Mouse (Mus musculus) brain, embryonic 14.5 days (tissue): Measurements from ENCODE around the gene Dnajc24.

ENCODE experiments used
- CTCF ChIP-seq: fragments of 200-500 bp; IDR thresholded peaks from 2 replicates; pipeline ENCODE4 v1.5.1; 2012; ENCODE audit warnings: inconsistent platforms, mild to moderate bottlenecking, moderate library complexity, borderline replicate concordance; ENCODE audit not compliant: insufficient read depth, insufficient read length; ENCODE audit errors: extremely low read depth
- POLR2A ChIP-seq: fragments of 200-500 bp; IDR thresholded peaks from 2 replicates; pipeline ENCODE4 v1.6.1; 2012; ENCODE audit warnings: mild to moderate bottlenecking, inconsistent platforms, borderline replicate concordance; ENCODE audit not compliant: poor library complexity, insufficient read depth, insufficient read length, severe bottlenecking; ENCODE audit errors: extremely low read depth

DNA sequence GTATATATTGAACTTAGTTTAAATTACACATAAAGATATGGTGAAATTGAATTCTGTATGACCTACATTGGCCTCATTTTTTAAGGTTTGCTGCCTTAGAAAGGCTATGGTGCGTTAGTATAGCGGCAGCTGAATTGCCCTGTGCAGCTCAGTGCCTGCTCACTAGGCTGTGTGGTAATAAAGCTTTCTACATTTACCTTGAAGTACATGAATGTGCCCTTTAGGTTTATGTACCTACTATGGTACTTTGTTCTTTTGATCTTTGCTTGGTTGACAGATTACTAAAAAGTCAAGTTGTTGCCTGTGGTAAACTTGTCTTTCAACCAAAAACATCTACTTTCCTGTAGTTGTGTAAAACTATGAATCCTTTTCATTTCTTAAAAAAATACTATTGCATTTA, 53.2 kb downstream of the Dnajc24 start:
- TF ChIP-seq CTCF (no peak), POLR2A (no peak)
